Mouse (Mus musculus): ENCODE results near the gene Nr6a1. TPM values are rescaled to one million over a fixed set of nuclear protein-coding genes. Genes with fewer than 3 reads are reported as not detected.

The Nr6a1 gene
- 5.0 and 6.6 TPM in 2 replicates for polyA plus RNA-seq (2014; fragmentation: Nextera tagmentation; extraction: Ambion mirVana)

DNA sequence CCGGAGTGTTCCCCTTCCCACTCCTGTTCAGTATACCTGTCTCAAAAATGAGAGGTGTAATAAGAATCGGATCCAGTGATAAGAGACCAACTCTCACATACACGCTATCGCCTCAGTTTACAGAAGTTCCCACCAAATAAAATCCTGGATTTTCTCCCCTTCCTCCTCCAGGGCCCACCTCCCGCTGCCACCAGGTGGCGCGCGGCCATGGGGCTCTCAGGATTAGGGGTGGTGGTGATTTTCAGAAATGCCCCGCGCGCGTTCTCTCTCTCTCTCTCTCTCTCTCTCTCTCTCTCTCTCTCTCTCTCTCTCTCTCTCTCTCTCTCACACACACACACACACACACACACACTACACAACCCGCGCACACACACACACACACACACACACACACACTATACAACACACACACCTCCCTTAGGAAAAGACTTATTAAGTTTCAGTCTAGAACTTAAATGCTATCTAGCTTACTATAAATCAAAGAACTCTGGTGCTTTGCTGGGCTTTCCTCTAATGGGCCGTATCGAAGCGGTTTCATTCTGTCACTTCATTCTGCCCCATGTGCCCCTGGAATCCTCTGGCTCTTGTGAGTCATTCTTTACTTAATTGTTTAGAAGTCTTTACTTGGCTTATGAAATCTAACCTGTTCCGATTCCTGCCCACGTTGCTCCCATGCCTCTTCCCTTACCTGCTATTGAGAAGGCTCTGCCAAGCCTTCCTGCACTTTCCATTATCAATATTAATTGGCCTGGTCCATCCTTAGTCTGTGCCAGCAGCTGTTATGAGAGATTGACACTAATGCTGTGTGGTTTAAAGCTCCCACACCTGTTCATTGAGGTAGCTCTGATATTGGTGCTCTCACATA, at the start of gene Nr6a1:
Gene Nr6a1, minus strand, starts transcription at position 574 of the 865 bp plus-strand sequence.
- no peak within 1 kb of the TSS for H3K9ac ChIP-seq (ENCODE audit: low read depth, low read length)

GRCm38 (mm10) chr2:38975941-38976805, 48.7 kb upstream of the Nr6a1 start:
- 85% methylated on average over 21 of the region's 21 CpGs for WGBS
- Histone ChIP-seq H3K27me3 (ENCODE audit: control insufficient read depth, insufficient read depth, low read length) (no peaks in the 10 kb centered on the region), H3K36me3 (ENCODE audit: control insufficient read depth, insufficient read depth, low read length) (no peaks in the 10 kb centered on the region), H3K27ac (ENCODE audit: low read depth, low read length) (no peak overlapping the region), H3K9me3 (ENCODE audit: control insufficient read depth, low read length) (no peaks in the 10 kb centered on the region), H3K4me1 (replicated peaks; ENCODE audit: control insufficient read depth, insufficient read depth, low read length) (no peaks in the 10 kb centered on the region), H3K4me2 (replicated peaks; ENCODE audit: low read depth, low read length) (no peak overlapping the region), H3K9ac (ENCODE audit: low read depth, low read length) (no peak overlapping the region), H3K4me3 (ENCODE audit: low read depth, low read length) (no peak overlapping the region)
- ATAC-seq (ENCODE audit: low FRiP score) (no peak), DNase-seq (ENCODE audit: low spot score) (no peak)

More for the DNA sequence above, at the start of gene Nr6a1:
- Histone ChIP-seq H3K4me1 (replicated peaks; ENCODE audit: control insufficient read depth, insufficient read depth, low read length) (no peaks in the 10 kb centered on the region), H3K4me2 (replicated peaks; ENCODE audit: low read depth, low read length) (peak within 1 kb of the TSS; percentile 52), H3K27ac (ENCODE audit: low read depth, low read length) (no peak within 1 kb of the TSS), H3K36me3 (ENCODE audit: control insufficient read depth, insufficient read depth, low read length) (no peaks in the 10 kb centered on the region), H3K4me3 (ENCODE audit: low read depth, low read length) (peak within 1 kb of the TSS; percentile 32), H3K9me3 (ENCODE audit: control insufficient read depth, low read length) (no peaks in the 10 kb centered on the region), H3K27me3 (ENCODE audit: control insufficient read depth, insufficient read depth, low read length) (no peaks in the 10 kb centered on the region)
- DNase-seq (ENCODE audit: low spot score) = peak; percentile 91
- WGBS = 12% methylated on average over 17 of the region's 19 CpGs
- ATAC-seq (ENCODE audit: low FRiP score) = peak; percentile 43

- 83% methylated on average over 3 of the region's 3 CpGs for WGBS
- no peak for DNase-seq (ENCODE audit: low spot score)
- ATAC-seq (ENCODE audit: low FRiP score) = no peak
- Histone ChIP-seq H3K4me2 (replicated peaks; ENCODE audit: low read depth, low read length) (no peak overlapping the region), H3K9me3 (ENCODE audit: control insufficient read depth, low read length) (no peaks in the 10 kb centered on the region), H3K27ac (ENCODE audit: low read depth, low read length) (no peak overlapping the region), H3K4me3 (ENCODE audit: low read depth, low read length) (no peak overlapping the region), H3K4me1 (replicated peaks; ENCODE audit: control insufficient read depth, insufficient read depth, low read length) (no peaks in the 10 kb centered on the region), H3K36me3 (ENCODE audit: control insufficient read depth, insufficient read depth, low read length) (no peaks in the 10 kb centered on the region), H3K27me3 (ENCODE audit: control insufficient read depth, insufficient read depth, low read length) (no peaks in the 10 kb centered on the region), H3K9ac (ENCODE audit: low read depth, low read length) (no peak overlapping the region)
Observed at GRCm38 (mm10) chr2:38975181-38975580, 47.7 kb upstream of the Nr6a1 start.

DNA sequence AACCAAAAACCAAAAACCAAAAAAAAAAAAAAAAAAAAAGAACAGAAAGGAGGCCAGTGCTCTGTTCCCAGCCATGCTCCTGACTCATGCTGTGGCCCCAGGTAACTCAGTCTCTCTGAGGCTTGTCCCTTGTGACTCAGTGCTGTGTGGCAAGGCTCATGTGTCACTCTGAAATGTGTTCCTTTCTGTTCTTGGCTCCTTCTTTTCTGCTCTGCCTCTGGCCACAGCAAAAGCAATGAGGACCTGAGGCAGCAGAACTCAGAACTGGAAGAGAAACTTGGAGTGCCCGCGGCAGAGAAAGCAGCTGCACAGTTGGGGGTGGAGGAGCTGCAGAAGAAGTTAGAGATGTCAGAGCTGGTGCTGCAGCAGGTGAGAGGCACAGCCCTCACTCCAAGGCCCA, 46.7 kb upstream of the Nr6a1 start:
- ATAC-seq (ENCODE audit: low FRiP score) = no peak
- 32% methylated on average over 2 of the region's 2 CpGs for WGBS

GRCm38 (mm10) chr2:38973701-38974100, 46.2 kb upstream of the Nr6a1 start:
- no peaks in the 10 kb centered on the region for H3K9me3 ChIP-seq (ENCODE audit: control insufficient read depth, low read length)
- H3K9ac ChIP-seq (ENCODE audit: low read depth, low read length) = no peak overlapping the region
- no peaks in the 10 kb centered on the region for H3K36me3 ChIP-seq (ENCODE audit: control insufficient read depth, insufficient read depth, low read length)
- DNase-seq (ENCODE audit: low spot score) (no peak), ATAC-seq (ENCODE audit: low FRiP score) (no peak)
- 78% methylated on average over 7 of the region's 7 CpGs for WGBS
- no peak overlapping the region for H3K4me3 ChIP-seq (ENCODE audit: low read depth, low read length)
- no peaks in the 10 kb centered on the region for H3K27me3 ChIP-seq (ENCODE audit: control insufficient read depth, insufficient read depth, low read length)
- no peak overlapping the region for H3K27ac ChIP-seq (ENCODE audit: low read depth, low read length)
- no peaks in the 10 kb centered on the region for H3K4me1 ChIP-seq (replicated peaks; ENCODE audit: control insufficient read depth, insufficient read depth, low read length)
- H3K4me2 ChIP-seq (replicated peaks; ENCODE audit: low read depth, low read length) = no peak overlapping the region

More for the DNA sequence above, 46.7 kb upstream of the Nr6a1 start:
- Histone ChIP-seq H3K27me3 (ENCODE audit: control insufficient read depth, insufficient read depth, low read length) (no peaks in the 10 kb centered on the region), H3K4me3 (ENCODE audit: low read depth, low read length) (no peak overlapping the region), H3K36me3 (ENCODE audit: control insufficient read depth, insufficient read depth, low read length) (no peaks in the 10 kb centered on the region), H3K4me1 (replicated peaks; ENCODE audit: control insufficient read depth, insufficient read depth, low read length) (no peaks in the 10 kb centered on the region), H3K9me3 (ENCODE audit: control insufficient read depth, low read length) (no peaks in the 10 kb centered on the region), H3K9ac (ENCODE audit: low read depth, low read length) (no peak overlapping the region), H3K4me2 (replicated peaks; ENCODE audit: low read depth, low read length) (no peak overlapping the region), H3K27ac (ENCODE audit: low read depth, low read length) (no peak overlapping the region)
- DNase-seq (ENCODE audit: low spot score) = no peak

DNA sequence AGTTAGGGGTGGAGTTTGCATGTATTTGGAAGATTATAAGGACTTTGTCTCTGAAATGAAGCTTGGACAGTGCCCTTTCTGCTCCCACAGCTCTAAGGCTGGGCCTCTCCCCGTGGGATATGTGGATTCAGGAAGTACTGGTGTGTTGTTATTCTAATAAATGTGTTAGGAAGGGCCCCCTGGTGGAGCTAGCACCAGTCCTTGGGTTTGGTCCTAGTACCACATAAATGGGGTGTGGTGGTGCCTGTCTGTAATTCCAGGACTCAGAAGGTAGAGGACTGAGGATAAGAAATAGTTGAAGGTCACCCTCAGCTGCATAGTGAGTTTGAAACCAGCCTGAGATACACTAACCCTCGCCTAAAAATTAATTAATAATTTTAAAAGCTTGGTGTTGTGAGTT, 45.7 kb upstream of the Nr6a1 start:
- DNase-seq (ENCODE audit: low spot score) (no peak), ATAC-seq (ENCODE audit: low FRiP score) (no peak)
- Histone ChIP-seq H3K4me2 (replicated peaks; ENCODE audit: low read depth, low read length) (no peak overlapping the region), H3K9me3 (ENCODE audit: control insufficient read depth, low read length) (no peaks in the 10 kb centered on the region), H3K4me3 (ENCODE audit: low read depth, low read length) (no peak overlapping the region), H3K4me1 (replicated peaks; ENCODE audit: control insufficient read depth, insufficient read depth, low read length) (no peaks in the 10 kb centered on the region), H3K36me3 (ENCODE audit: control insufficient read depth, insufficient read depth, low read length) (no peaks in the 10 kb centered on the region), H3K27ac (ENCODE audit: low read depth, low read length) (no peak overlapping the region), H3K9ac (ENCODE audit: low read depth, low read length) (no peak overlapping the region), H3K27me3 (ENCODE audit: control insufficient read depth, insufficient read depth, low read length) (no peaks in the 10 kb centered on the region)
- 20% methylated on average over 2 of the region's 2 CpGs for WGBS

DNA sequence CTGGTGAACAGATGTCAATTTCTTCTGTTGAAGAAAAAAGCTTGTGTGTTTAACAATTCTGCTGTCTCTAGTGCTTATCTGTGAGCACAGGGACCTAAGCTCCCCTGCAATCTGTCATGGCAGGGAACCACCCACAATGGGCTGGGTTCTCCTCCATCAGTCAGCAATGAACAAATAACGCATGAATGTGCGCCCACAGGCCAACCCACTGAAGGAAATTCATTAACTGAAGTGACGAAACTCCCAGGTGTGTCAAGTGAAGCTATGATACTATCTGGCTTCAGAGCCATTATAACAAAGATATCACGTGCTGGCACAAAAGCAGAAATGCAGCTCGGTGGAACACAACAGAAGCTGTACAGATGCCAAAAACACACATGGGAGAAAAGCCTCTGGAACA, 42.6 kb upstream of the Nr6a1 start:
- Histone ChIP-seq H3K9me3 (ENCODE audit: control insufficient read depth, low read length) (no peaks in the 10 kb centered on the region), H3K36me3 (ENCODE audit: control insufficient read depth, insufficient read depth, low read length) (no peaks in the 10 kb centered on the region), H3K4me2 (replicated peaks; ENCODE audit: low read depth, low read length) (no peak overlapping the region), H3K4me3 (ENCODE audit: low read depth, low read length) (no peak overlapping the region), H3K27me3 (ENCODE audit: control insufficient read depth, insufficient read depth, low read length) (no peaks in the 10 kb centered on the region), H3K9ac (ENCODE audit: low read depth, low read length) (no peak overlapping the region), H3K27ac (ENCODE audit: low read depth, low read length) (no peak overlapping the region), H3K4me1 (replicated peaks; ENCODE audit: control insufficient read depth, insufficient read depth, low read length) (no peaks in the 10 kb centered on the region)
- WGBS = 86% methylated on average over 5 of the region's 5 CpGs
- ATAC-seq (ENCODE audit: low FRiP score) = no peak
- DNase-seq (ENCODE audit: low spot score) = no peak

DNA sequence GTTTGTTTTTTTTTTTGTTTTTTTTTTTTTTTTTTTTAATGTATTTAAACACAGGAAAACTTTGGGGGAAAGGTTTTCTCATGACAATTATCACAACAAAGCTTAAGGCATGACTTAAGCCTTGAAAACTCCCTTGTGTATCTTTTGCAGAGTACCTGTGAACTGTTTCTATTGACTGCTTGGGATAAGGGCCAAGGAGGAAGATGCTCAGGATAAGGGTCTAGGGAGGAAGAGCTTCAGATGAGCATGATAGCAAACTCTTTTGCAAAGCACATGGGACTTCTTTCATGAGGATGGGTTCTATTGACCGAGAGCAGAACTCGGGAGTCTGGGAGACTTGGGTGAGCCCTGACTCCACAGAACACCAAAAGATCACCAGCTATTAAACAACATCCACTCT, 42.2 kb upstream of the Nr6a1 start:
- no peak overlapping the region for H3K4me2 ChIP-seq (replicated peaks; ENCODE audit: low read depth, low read length)
- no peak for DNase-seq (ENCODE audit: low spot score)
- WGBS = 100% methylated on average over 2 of the region's 2 CpGs

More for the DNA sequence above, 42.2 kb upstream of the Nr6a1 start:
- Histone ChIP-seq H3K9me3 (ENCODE audit: control insufficient read depth, low read length) (no peaks in the 10 kb centered on the region), H3K4me3 (ENCODE audit: low read depth, low read length) (no peak overlapping the region), H3K4me1 (replicated peaks; ENCODE audit: control insufficient read depth, insufficient read depth, low read length) (no peaks in the 10 kb centered on the region), H3K27ac (ENCODE audit: low read depth, low read length) (no peak overlapping the region), H3K36me3 (ENCODE audit: control insufficient read depth, insufficient read depth, low read length) (no peaks in the 10 kb centered on the region), H3K27me3 (ENCODE audit: control insufficient read depth, insufficient read depth, low read length) (no peaks in the 10 kb centered on the region), H3K9ac (ENCODE audit: low read depth, low read length) (no peak overlapping the region)
- ATAC-seq (ENCODE audit: low FRiP score) = no peak

Data from hindbrain, embryonic 11.5 days (tissue).